Mouse (Mus musculus): Measurements from ENCODE around the gene Lsm3. TPM values are rescaled to one million over a fixed set of nuclear protein-coding genes. Genes with fewer than 3 reads are reported as not detected.

Lsm3 gene
- polyA plus RNA-seq, 1 experiment, result 96.0 TPM

DNA sequence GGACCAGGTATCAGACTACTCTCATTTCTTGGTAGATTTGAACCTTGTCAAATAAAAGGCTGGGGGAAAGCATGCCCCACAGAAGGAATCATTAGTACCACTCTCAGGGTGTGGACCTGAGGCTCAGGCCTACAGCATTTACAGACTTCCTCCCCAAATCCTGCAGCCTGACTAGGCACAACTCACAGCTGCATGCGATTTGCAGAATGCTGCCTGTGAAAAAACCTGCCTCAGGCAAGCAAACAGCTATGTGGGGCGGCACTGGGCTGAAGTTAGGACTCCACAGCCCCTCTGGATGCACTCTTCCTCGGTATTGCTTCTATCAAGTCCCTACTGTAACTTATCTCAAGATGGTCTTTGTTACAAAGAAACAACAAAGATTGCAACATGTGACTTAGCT lies 7.7 kb upstream of the Lsm3 start:
- Histone ChIP-seq H3K4me1 (ENCODE audit: control insufficient read depth, insufficient read depth, low read length) (no peaks in the 10 kb centered on the region), H3K4me3 (ENCODE audit: insufficient read depth, low read length) (no peak overlapping the region), H3K27ac (ENCODE audit: insufficient read depth, low read length) (no peak overlapping the region)
- TF ChIP-seq POLR2A (IDR thresholded peaks at IDR 0.05; ENCODE audit: low read depth, low read length) (no peak), CTCF (IDR thresholded peaks at IDR 0.05; ENCODE audit: borderline replicate concordance, insufficient read depth, low read length) (no peak)

GRCm38 (mm10) chr6:91509326-91509725 lies 6.4 kb upstream of the Lsm3 start:
- H3K4me3 ChIP-seq (ENCODE audit: insufficient read depth, low read length), result no peak overlapping the region
- no peak for TF ChIP-seq POLR2A (IDR thresholded peaks at IDR 0.05; ENCODE audit: low read depth, low read length)
- TF ChIP-seq CTCF (IDR thresholded peaks at IDR 0.05; ENCODE audit: borderline replicate concordance, insufficient read depth, low read length), result peak; percentile 93
- H3K4me1 ChIP-seq (ENCODE audit: control insufficient read depth, insufficient read depth, low read length), result no peaks in the 10 kb centered on the region
- H3K27ac ChIP-seq (ENCODE audit: insufficient read depth, low read length), result no peak overlapping the region

DNA sequence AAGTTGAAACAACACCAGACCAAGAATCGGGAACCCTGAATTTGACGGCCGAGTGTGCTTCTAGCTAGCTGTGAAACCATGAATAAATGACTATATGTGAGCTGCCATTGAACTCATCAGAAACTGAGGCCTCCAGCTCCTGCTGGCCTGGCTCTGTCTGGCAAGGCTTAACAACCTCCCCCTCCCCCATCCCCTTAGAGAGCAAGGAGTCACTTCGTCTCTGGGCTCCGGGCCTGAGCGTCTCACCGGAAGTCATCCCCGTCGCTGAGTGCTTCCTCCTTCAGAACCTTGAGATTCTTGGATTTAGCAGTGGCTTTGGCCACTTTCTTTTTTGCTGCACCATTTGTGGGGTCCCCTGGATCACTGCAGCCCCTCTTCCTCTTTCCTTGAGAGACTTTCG lies 5.5 kb upstream of the Lsm3 start:
- Histone ChIP-seq H3K4me3 (ENCODE audit: insufficient read depth, low read length) (no peak overlapping the region), H3K27ac (ENCODE audit: insufficient read depth, low read length) (no peak overlapping the region), H3K4me1 (ENCODE audit: control insufficient read depth, insufficient read depth, low read length) (peaks cover 2% of the 10 kb centered on the region; the same call in 1 of the 2 replicates)
- TF ChIP-seq POLR2A (IDR thresholded peaks at IDR 0.05; ENCODE audit: low read depth, low read length) (no peak), CTCF (IDR thresholded peaks at IDR 0.05; ENCODE audit: borderline replicate concordance, insufficient read depth, low read length) (no peak)

DNA sequence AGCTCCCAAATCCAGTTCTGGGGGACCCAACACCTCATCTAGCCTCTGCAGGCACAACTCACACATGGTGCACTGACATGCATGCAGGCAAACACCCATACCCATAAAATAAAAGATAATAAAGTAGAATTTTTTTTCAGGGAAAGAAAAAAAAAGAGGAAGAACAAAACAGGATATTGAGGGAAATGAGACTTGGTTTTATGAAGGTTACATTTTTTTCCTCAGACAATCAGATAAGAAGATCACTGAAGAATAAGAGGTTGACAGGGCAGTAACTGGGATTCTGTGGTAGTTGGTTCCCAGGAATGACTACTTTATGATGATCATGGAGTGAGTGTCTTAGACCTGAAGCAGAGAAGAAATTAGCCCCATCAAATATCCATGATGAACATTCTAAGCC lies 1.6 kb upstream of the Lsm3 start:
- no peak for TF ChIP-seq CTCF (IDR thresholded peaks at IDR 0.05; ENCODE audit: borderline replicate concordance, insufficient read depth, low read length)
- TF ChIP-seq POLR2A (IDR thresholded peaks at IDR 0.05; ENCODE audit: low read depth, low read length), result no peak
- H3K27ac ChIP-seq (ENCODE audit: insufficient read depth, low read length), result no peak overlapping the region
- peaks cover 4% of the 10 kb centered on the region; the same call in 1 of the 2 replicates for H3K4me1 ChIP-seq (ENCODE audit: control insufficient read depth, insufficient read depth, low read length)
- no peak overlapping the region for H3K4me3 ChIP-seq (ENCODE audit: insufficient read depth, low read length)

DNA sequence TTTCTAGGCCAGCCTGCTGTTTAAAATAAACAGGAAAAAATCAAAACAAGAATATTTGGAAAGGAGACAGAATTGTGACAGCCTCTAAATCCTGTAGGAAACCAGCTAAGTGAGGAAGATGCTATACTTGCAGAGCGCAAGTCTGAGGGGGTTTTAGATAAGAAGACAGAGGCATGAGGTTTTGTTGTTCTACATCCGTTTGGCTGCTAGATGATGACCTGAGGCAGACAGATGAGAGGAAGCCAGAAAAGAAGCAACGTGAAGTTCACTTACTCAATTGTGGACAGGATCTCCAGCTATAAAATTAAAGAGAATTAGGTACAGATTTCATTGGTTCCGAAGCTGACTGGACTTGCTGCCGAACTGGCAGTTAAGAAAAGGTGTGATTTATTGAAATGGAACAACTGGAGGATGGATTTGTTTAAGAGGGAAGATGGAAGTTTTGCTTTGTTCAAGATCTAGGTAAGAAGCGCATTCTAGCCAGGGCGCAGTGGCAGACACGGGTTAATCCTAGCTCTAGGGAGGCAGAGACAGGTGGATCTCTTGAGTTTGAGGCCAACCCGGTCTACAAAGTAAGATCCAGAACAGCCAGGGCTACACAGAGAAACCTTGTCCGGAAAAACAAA lies 878 bp upstream of the Lsm3 start:
- TF ChIP-seq POLR2A (IDR thresholded peaks at IDR 0.05; ENCODE audit: low read depth, low read length) (no peak), CTCF (IDR thresholded peaks at IDR 0.05; ENCODE audit: borderline replicate concordance, insufficient read depth, low read length) (no peak)
- Histone ChIP-seq H3K4me3 (ENCODE audit: insufficient read depth, low read length) (peak overlapping the region; percentile 75), H3K27ac (ENCODE audit: insufficient read depth, low read length) (no peak overlapping the region), H3K4me1 (ENCODE audit: control insufficient read depth, insufficient read depth, low read length) (peaks cover 4% of the 10 kb centered on the region; the same call in 1 of the 2 replicates)

- TF ChIP-seq CTCF (IDR thresholded peaks at IDR 0.05; ENCODE audit: borderline replicate concordance, insufficient read depth, low read length), result no peak
- no peak for TF ChIP-seq POLR2A (IDR thresholded peaks at IDR 0.05; ENCODE audit: low read depth, low read length)
- Histone ChIP-seq H3K4me3 (ENCODE audit: insufficient read depth, low read length) (no peak overlapping the region), H3K4me1 (ENCODE audit: control insufficient read depth, insufficient read depth, low read length) (peaks cover 4% of the 10 kb centered on the region; the same call in 1 of the 2 replicates), H3K27ac (ENCODE audit: insufficient read depth, low read length) (no peak overlapping the region)
Observed at GRCm38 (mm10) chr6:91518454-91519020, 2.8 kb downstream of the Lsm3 start.

DNA sequence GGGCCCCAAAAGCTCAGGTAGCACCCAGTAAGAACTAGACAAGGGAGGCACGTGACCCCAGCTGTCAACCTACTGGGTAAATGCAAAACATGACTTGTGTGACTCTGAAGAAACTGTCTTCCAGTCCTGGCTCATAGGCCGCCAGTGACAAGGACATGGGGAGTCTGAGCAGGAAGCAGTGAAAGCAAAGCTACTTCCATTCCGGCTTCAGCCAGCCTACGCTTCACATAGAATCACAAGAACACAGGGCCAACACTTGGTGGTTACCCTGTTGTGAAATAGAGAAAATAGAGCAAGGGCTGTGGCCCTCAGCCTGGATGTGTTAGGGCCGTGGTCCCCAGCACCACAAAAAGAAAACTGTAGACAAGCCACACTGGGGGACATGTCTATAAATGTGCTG lies 7.1 kb downstream of the Lsm3 start:
- no peak for TF ChIP-seq CTCF (IDR thresholded peaks at IDR 0.05; ENCODE audit: borderline replicate concordance, insufficient read depth, low read length)
- Histone ChIP-seq H3K4me1 (ENCODE audit: control insufficient read depth, insufficient read depth, low read length) (no peaks in the 10 kb centered on the region), H3K27ac (ENCODE audit: insufficient read depth, low read length) (no peak overlapping the region), H3K4me3 (ENCODE audit: insufficient read depth, low read length) (no peak overlapping the region)

DNA sequence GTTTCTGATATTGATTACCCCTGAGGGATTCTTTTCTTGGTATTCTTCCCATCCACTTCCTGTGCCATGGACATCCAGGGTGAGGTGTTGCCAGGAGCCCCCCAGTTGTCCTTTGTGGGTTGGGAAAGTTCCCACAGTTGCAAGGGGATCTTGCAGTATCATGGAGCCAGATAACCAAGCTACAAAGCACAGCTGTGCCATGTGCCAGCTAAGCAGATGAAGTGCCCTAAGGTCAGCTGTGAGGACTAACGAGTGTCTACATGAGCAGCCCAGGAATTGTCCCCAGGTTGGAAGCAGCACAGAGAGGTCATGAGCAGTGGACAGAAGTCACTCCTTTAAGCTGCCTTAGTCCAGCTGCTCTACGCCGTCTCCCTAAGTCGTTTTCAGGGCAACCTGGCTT lies 9.8 kb downstream of the Lsm3 start:
- Histone ChIP-seq H3K27ac (ENCODE audit: insufficient read depth, low read length) (no peak overlapping the region), H3K4me1 (ENCODE audit: control insufficient read depth, insufficient read depth, low read length) (no peaks in the 10 kb centered on the region), H3K4me3 (ENCODE audit: insufficient read depth, low read length) (no peak overlapping the region)
- TF ChIP-seq POLR2A (IDR thresholded peaks at IDR 0.05; ENCODE audit: low read depth, low read length) (no peak), CTCF (IDR thresholded peaks at IDR 0.05; ENCODE audit: borderline replicate concordance, insufficient read depth, low read length) (no peak)

DNA sequence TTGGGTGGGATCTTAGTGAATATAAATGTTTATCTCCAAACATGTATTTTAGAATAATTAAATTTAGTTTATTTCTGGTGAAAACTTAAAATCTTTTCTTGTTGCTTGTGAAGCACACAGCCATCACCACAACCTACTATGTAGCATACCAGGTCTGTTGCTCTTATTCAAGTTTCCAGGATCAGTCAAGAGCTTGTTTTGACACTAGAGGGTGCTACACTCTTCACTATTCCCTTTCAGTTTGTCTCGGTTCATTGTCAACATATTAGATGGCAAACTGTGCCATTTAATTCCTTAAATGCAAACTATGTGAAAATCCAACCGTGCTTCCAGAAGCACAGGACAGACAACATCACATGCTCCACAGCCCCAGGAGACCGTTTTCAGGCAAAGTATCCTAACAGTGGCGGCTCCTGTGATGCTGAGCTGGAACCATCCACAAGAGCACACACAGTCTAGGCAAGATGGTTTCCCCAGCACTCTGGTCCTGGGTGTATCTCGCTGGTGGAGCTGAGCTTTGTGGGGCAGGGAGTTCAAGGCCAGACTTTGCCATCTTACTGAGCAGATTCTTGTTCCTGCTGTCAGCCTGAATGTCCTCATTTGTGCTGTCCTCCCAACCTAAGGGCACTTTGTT lies 11.6 kb downstream of the Lsm3 start:
- no peak overlapping the region for H3K4me3 ChIP-seq (ENCODE audit: insufficient read depth, low read length)
- no peaks in the 10 kb centered on the region for H3K4me1 ChIP-seq (ENCODE audit: control insufficient read depth, insufficient read depth, low read length)
- H3K27ac ChIP-seq (ENCODE audit: insufficient read depth, low read length), result no peak overlapping the region
- TF ChIP-seq CTCF (IDR thresholded peaks at IDR 0.05; ENCODE audit: borderline replicate concordance, insufficient read depth, low read length) (no peak), POLR2A (IDR thresholded peaks at IDR 0.05; ENCODE audit: low read depth, low read length) (no peak)

DNA sequence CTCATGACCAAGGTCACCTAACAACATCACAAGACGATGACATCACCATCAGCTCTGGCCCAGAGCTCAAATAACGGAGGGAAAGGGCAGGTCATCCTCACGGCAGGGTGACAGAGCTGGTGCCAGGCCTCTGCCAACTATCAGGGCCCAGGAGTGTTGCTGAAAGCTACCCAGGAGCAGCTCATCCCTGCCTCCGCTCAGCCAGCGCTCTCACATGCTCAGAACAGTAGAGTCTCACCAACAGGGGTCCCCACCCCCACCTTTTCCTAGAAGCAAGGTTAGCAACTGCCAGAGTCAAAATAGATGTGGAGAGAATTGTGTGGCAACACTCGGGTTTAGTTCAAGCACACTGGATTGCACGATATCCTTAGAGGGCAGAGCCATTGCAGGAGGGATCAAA lies 12.5 kb downstream of the Lsm3 start:
- Histone ChIP-seq H3K27ac (ENCODE audit: insufficient read depth, low read length) (no peak overlapping the region), H3K4me3 (ENCODE audit: insufficient read depth, low read length) (no peak overlapping the region), H3K4me1 (ENCODE audit: control insufficient read depth, insufficient read depth, low read length) (no peaks in the 10 kb centered on the region)
- no peak for TF ChIP-seq POLR2A (IDR thresholded peaks at IDR 0.05; ENCODE audit: low read depth, low read length)
- TF ChIP-seq CTCF (IDR thresholded peaks at IDR 0.05; ENCODE audit: borderline replicate concordance, insufficient read depth, low read length), result no peak
